Mouse (Mus musculus) granulocyte monocyte progenitor cell, adult 5-6 weeks (primary cell): Measurements from ENCODE around the gene Ankrd61. TPM values are rescaled to one million over a fixed set of nuclear protein-coding genes. Genes with fewer than 3 reads are reported as not detected.
A peak's percentile ranks its signal among the peaks of the same experiment; 100 is the strongest.

Experiments
- ATAC-seq: replicated peaks from 2 replicates; pipeline ENCODE4 v1.8.0; 2016; ENCODE audit warnings: mild to moderate bottlenecking, moderate TSS enrichment, inconsistent platforms; ENCODE audit not compliant: poor library complexity, severe bottlenecking
- total RNA-seq, 2 experiments: library from RNA; stranded (forward) in 1 of 2; stranded (reverse) in 1 of 2; fragments of 200-712, 200-1000 nt in 1 of 2; fragments of >200 nt in 1 of 2; fragmentation: Nextera tagmentation in 1 of 2; gene quantifications; 2 replicates each; pipeline ENCODE4 v1.2.3; 2014 to 2017

Gene Ankrd61
- total RNA-seq, 2 experiments from 2014 or later = not detected

DNA sequence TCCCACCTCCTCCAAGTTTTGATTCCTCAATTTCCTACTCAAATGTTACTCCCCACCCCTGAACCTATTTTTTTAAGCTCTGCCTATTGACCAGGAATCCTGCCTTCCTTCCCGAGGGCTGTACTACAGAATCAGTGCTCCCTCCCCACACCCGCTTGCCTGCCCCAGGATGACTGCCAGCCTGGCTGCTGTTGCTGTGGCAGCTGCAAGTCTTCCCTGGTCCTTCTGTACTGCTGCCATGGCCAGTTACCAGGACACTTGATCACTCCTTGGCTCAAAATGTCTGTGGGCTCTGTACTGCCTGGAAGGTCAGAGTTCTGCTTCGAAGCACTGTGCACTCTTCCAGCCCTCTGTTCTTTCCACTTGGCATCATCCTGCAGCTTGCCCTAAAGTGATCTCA, 4.6 kb upstream of the Ankrd61 start:
- ATAC-seq = no peak

- peak; percentile 89 for ATAC-seq
Observed at GRCm38 (mm10) chr5:143893396-143893795, 4.1 kb downstream of the Ankrd61 start.

GRCm38 (mm10) chr5:143892255-143892886, 5.1 kb downstream of the Ankrd61 start:
- ATAC-seq = no peak

- ATAC-seq = no peak
Observed at GRCm38 (mm10) chr5:143890741-143891140, 6.7 kb downstream of the Ankrd61 start.

- no peak for ATAC-seq
Observed at GRCm38 (mm10) chr5:143885274-143885673, 12.2 kb downstream of the Ankrd61 start.

DNA sequence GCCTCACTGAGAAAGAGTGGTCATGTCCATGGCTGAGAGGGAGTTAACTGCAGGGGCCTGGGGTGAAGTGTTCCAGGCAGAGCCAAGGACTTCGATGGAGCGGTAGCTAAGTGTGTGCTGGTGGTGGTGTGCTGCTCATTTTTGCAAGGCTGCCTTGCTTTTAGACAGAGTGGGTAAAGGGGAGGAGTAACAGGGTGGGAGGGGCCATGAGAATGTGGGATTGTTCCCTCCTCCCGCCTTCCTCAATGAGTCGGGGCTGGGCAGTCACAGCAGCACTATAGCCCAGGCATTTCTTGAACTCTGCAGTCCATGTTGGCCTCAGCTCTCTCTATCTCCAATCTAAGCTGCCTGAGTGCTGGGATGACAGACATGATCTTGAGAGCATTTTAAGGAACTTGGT, 22.9 kb downstream of the Ankrd61 start:
- no peak for ATAC-seq

DNA sequence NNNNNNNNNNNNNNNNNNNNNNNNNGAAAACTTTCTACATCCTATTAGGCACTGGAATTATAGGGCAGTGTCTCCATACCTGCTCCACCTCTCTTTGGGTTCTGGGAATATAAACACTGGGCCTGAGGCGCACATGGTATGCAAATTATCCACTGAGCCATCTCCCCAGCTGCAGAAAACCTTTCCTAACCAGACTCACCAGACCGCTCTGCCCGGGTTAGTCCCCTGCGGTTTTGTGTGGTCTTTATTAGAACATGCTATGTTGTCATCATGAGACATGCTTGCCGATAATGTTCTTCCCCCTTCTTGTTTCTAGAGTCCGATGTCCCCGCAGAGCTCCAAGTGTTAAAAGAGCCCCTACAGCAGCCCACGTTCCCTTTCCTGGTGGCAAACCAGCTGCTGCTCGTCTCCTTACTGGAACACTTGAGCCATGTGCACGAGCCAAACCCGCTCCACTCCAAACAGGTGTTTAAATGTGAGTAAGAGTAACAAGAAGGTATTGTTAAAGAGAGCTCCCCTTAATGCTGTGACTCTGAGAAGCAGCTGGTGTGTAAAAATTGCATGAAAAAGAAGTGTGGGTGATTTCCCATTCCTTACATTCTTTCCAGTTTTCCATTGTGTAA, 25.8 kb downstream of the Ankrd61 start:
- ATAC-seq = no peak

Other genes starting within 250 kb of the Ankrd61 start
- gene Usp42, start 165.4 kb downstream of the Ankrd61 start, total RNA-seq (2014; fragmentation: Nextera tagmentation) = 15.4 and 19.0 TPM in 2 replicates
- gene Usp42, start 165.4 kb downstream of the Ankrd61 start, total RNA-seq (2017) = 10.4 and 13.4 TPM in 2 replicates
- gene Eif2ak1, start 79.9 kb downstream of the Ankrd61 start, total RNA-seq (2014; fragmentation: Nextera tagmentation) = 28.4 and 29.7 TPM in 2 replicates
- gene Eif2ak1, start 79.9 kb downstream of the Ankrd61 start, total RNA-seq (2017) = 35.6 and 36.3 TPM in 2 replicates
- 30.0 and 72.5 TPM in 2 replicates for gene Aimp2, start 12.2 kb upstream of the Ankrd61 start, total RNA-seq (2014; fragmentation: Nextera tagmentation)
- gene Aimp2, start 12.2 kb upstream of the Ankrd61 start, total RNA-seq (2017) = 101 and 115 TPM in 2 replicates
- gene Pms2, start 12.3 kb upstream of the Ankrd61 start, total RNA-seq (2014; fragmentation: Nextera tagmentation) = 21.7 and 33.0 TPM in 2 replicates
- 35.4 and 42.6 TPM in 2 replicates for gene Pms2, start 12.3 kb upstream of the Ankrd61 start, total RNA-seq (2017)
- not detected in 2 replicates for gene Gm42421, start 30.5 kb upstream of the Ankrd61 start, total RNA-seq (2014; fragmentation: Nextera tagmentation)
- gene Gm42421, start 30.5 kb upstream of the Ankrd61 start, total RNA-seq (2017) = 1.0 TPM in 1 of 2 replicates, not detected in the other
- 0.92 TPM in 1 of 2 replicates, not detected in the other for gene Rsph10b, start 35.4 kb upstream of the Ankrd61 start, total RNA-seq (2014; fragmentation: Nextera tagmentation)
- not detected in 2 replicates for gene Rsph10b, start 35.4 kb upstream of the Ankrd61 start, total RNA-seq (2017)
- 99.9 and 103 TPM in 2 replicates for gene Ccz1, start 117.2 kb upstream of the Ankrd61 start, total RNA-seq (2014; fragmentation: Nextera tagmentation)
- 121 and 139 TPM in 2 replicates for gene Ccz1, start 117.2 kb upstream of the Ankrd61 start, total RNA-seq (2017)
- not detected in 2 replicates for gene Ocm, start 129.0 kb upstream of the Ankrd61 start, total RNA-seq (2014; fragmentation: Nextera tagmentation)
- not detected in 2 replicates for gene Ocm, start 129.0 kb upstream of the Ankrd61 start, total RNA-seq (2017)
- 7.2 and 7.3 TPM in 2 replicates for gene Lmtk2, start 202.8 kb upstream of the Ankrd61 start, total RNA-seq (2014; fragmentation: Nextera tagmentation)
- gene Lmtk2, start 202.8 kb upstream of the Ankrd61 start, total RNA-seq (2017) = 6.5 and 7.2 TPM in 2 replicates